Mouse (Mus musculus): ENCODE measurements around the gene Pds5a. TPM values are rescaled to one million over a fixed set of nuclear protein-coding genes. Genes with fewer than 3 reads are reported as not detected.

Pds5a gene
- total RNA-seq (2023) = 100 to 1,000 TPM; 227 to 252 TPM

GRCm38 (mm10) chr5:65697836-65698758 is at the start of gene Pds5a:
Gene Pds5a (minus strand): TSS chr5:65698273.

Other genes with a start within 250 kb of the Pds5a start
- gene Gm43552, start 205.4 kb downstream of the Pds5a start, total RNA-seq (2023) = 1 to 10 TPM in 1 of 2 experiments, not detected in 1; 2.4 TPM
- gene Smim14, start 161.1 kb downstream of the Pds5a start, total RNA-seq (2023) = 100 to 1,000 TPM in 1 of 2 experiments, 10 to 100 TPM in 1; 92.6 to 101 TPM
- gene Ube2k, start 161.0 kb downstream of the Pds5a start, total RNA-seq (2023) = 10 to 100 TPM; 76.3 to 79.6 TPM
- 10 to 100 TPM; 59.2 to 66.7 TPM for gene N4bp2, start 65.2 kb upstream of the Pds5a start, total RNA-seq (2023)
- gene Rhoh, start 162.9 kb upstream of the Pds5a start, total RNA-seq (2023) = 100 to 1,000 TPM; 154 to 175 TPM
- 1 to 10 TPM; 1.8 to 5.0 TPM for gene Chrna9, start 236.6 kb upstream of the Pds5a start, total RNA-seq (2023)

Data from T-cell, adult 66 days (primary cell).